Mouse (Mus musculus) embryonic fibroblast, embryonic 13.5 days (primary cell): ENCODE measurements around the gene Cacng5. TPM values are rescaled to one million over a fixed set of nuclear protein-coding genes. Genes with fewer than 3 reads are reported as not detected.

Experiments used
- H3K27ac ChIP-seq: 2 replicates; pipeline ENCODE4 v1.5.1; 2012; ENCODE audit warnings: low read length, control low read depth, inconsistent platforms; ENCODE audit not compliant: insufficient read depth
- H3K4me1 ChIP-seq: 2 replicates; pipeline ENCODE4 v1.6.1; 2011; ENCODE audit warnings: low read length; ENCODE audit not compliant: control insufficient read depth, insufficient read depth
- H3K4me3 ChIP-seq: 2 replicates; pipeline ENCODE4 v1.5.1; 2011; ENCODE audit warnings: mild to moderate bottlenecking, control low read depth, low read length; ENCODE audit not compliant: insufficient read depth
- CTCF ChIP-seq: IDR thresholded peaks from 2 replicates; pipeline ENCODE4 v1.5.1; 2011; ENCODE audit warnings: mild to moderate bottlenecking, control low read depth, low read length, moderate library complexity, borderline replicate concordance; ENCODE audit not compliant: insufficient read depth
- POLR2A ChIP-seq: IDR thresholded peaks from 2 replicates; pipeline ENCODE4 v1.6.1; 2011; ENCODE audit warnings: low read depth, mild to moderate bottlenecking, control low read depth, low read length, moderate library complexity
- polyA plus RNA-seq: library from polyadenylated mRNA; stranded (reverse); fragments of >200 nt; gene quantifications from 2 replicates; pipeline ENCODE4 v1.2.4, GENCODE M21; 2011; ENCODE audit warnings: low read depth; ENCODE audit not compliant: missing spikeins, insufficient read length

Cacng5 gene
- polyA plus RNA-seq, 1 experiment: not detected

- no peak for TF ChIP-seq POLR2A
- TF ChIP-seq CTCF: no peak
- H3K4me1 ChIP-seq: no peaks in the 10 kb centered on the region
- no peak overlapping the region for H3K27ac ChIP-seq
- no peak overlapping the region for H3K4me3 ChIP-seq
These were observed 16.9 kb upstream of the Cacng5 start for GRCm38 (mm10) chr11:107931721-107932120.

DNA sequence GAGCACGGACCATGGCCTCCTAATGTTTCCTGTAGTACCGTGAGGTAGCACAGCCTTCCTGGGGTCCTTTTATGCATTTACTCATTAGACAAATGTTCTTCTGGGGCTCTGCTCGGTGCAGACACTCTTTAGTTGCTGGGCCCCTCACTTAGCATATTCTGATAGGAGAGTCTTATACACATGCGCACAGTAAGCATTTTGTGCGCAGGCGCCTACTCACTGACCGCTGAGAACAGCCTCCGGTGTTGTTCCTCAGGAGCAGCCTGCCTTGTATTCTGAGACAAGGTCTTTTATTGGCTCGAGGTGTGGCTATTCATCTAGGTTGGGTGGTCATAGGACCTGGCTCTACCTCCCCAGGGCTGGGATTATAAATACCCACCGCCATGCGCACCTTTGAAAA is 16.4 kb upstream of the Cacng5 start:
- H3K4me1 ChIP-seq: no peaks in the 10 kb centered on the region
- no peak overlapping the region for H3K4me3 ChIP-seq
- no peak for TF ChIP-seq POLR2A
- no peak for TF ChIP-seq CTCF
- H3K27ac ChIP-seq: no peak overlapping the region

DNA sequence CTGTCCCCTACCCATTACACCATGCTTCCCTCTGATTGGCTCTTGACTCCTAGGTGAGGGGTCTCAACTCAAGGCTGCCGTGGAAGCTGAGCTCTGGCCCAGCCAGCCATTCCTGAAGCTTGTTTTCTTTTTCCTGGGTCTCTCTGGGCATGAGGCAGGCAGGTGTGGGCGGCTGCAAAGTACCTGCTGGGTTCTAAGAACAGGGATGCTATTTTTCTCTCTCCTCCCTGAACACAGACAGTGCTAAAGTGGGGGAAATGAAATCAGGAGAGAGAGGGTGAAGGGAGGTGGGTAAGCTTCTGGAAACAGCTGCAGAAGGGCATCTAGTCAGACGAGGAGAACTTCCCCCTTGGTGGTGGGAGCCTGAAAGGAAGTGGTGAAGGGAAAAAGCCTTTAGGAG is 14.9 kb upstream of the Cacng5 start:
- no peak for TF ChIP-seq POLR2A
- TF ChIP-seq CTCF: no peak
- Histone ChIP-seq H3K4me1 (no peaks in the 10 kb centered on the region), H3K27ac (no peak overlapping the region), H3K4me3 (no peak overlapping the region)

GRCm38 (mm10) chr11:107919852-107920508 is 5.1 kb upstream of the Cacng5 start:
- TF ChIP-seq POLR2A: no peak
- no peak for TF ChIP-seq CTCF
- no peaks in the 10 kb centered on the region for H3K4me1 ChIP-seq
- no peak overlapping the region for H3K27ac ChIP-seq
- H3K4me3 ChIP-seq: no peak overlapping the region

GRCm38 (mm10) chr11:107917721-107918235 is 2.9 kb upstream of the Cacng5 start:
- Histone ChIP-seq H3K4me3 (no peak overlapping the region), H3K4me1 (no peaks in the 10 kb centered on the region), H3K27ac (no peak overlapping the region)
- TF ChIP-seq POLR2A (no peak), CTCF (no peak)

DNA sequence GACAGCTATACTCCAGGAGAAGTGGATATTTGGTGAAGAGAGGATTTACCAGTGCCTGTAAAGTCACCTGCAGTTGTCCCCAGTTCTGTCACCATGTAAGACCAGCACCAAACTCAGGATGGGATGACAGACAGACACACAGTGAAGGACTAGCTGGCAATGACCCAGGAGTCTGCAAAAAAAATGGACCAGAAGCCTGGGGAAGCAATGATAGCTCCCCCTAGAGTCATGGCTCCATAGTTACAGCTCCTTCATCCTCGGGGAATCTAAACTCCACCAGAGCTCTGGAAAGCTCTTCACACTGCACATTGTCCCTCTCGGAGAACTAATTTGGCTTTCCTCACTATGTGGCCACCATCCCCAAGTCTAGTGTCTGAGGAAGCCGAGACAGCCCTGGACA is 1.5 kb downstream of the Cacng5 start:
- TF ChIP-seq POLR2A: no peak
- TF ChIP-seq CTCF: no peak
- no peaks in the 10 kb centered on the region for H3K4me1 ChIP-seq
- H3K4me3 ChIP-seq: no peak overlapping the region
- H3K27ac ChIP-seq: no peak overlapping the region

GRCm38 (mm10) chr11:107905364-107905763 is 9.5 kb downstream of the Cacng5 start:
- Histone ChIP-seq H3K27ac (no peak overlapping the region), H3K4me3 (no peak overlapping the region), H3K4me1 (no peaks in the 10 kb centered on the region)
- TF ChIP-seq CTCF (no peak), POLR2A (no peak)

DNA sequence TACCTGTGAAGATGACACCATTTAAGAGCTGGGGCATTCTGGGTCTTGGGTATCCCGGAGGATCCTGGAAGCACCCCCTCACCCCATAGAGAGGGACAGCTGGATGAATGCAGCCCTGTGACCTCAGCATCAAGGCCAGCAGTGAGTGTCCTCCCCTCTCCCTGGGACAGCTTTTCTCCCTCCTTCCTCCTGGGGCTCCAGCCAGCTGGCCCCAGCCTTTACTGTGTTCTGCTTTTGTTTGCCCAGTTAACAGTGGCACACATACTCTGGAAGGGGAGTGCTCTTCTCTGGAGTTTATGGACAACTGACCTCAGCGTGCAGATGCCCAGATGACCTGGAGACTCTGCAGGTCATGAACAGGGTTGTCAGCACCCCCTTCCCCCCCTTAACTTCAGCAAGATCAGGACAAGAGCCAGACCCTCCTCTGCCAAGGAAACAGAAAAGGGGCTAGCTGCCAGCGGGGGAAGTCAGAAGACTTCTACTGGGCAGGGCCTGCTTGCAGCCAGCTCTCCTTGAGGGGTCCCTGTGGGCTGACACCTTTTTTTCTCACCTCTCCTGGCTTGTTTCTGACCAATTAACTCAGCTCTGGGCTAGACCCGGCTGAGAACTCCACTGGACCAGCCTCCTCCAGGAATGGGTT is 10.8 kb downstream of the Cacng5 start:
- H3K4me1 ChIP-seq: no peaks in the 10 kb centered on the region
- no peak overlapping the region for H3K27ac ChIP-seq
- no peak for TF ChIP-seq POLR2A
- no peak for TF ChIP-seq CTCF
- no peak overlapping the region for H3K4me3 ChIP-seq

DNA sequence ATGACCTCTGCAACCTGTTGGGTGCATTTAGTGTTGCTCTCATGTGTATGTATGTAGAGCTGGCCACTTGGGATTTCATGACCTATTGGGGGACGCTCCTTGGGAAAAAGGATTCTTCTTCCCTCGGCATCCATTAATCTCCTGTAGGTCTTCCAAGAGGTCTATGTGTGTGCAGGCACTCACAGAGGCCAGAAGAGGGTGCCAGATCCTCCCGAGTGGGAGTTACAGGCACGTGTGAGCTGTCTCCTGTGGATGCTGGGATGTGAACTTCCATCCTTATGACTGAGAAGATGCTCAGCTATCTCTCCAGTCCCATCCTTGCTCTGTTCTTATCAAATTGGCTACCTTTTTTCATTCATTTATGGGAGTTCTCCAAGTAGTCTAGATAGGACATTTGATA is 14.4 kb downstream of the Cacng5 start:
- Histone ChIP-seq H3K4me3 (no peak overlapping the region), H3K27ac (no peak overlapping the region), H3K4me1 (no peaks in the 10 kb centered on the region)
- TF ChIP-seq POLR2A: no peak
- TF ChIP-seq CTCF: no peak

DNA sequence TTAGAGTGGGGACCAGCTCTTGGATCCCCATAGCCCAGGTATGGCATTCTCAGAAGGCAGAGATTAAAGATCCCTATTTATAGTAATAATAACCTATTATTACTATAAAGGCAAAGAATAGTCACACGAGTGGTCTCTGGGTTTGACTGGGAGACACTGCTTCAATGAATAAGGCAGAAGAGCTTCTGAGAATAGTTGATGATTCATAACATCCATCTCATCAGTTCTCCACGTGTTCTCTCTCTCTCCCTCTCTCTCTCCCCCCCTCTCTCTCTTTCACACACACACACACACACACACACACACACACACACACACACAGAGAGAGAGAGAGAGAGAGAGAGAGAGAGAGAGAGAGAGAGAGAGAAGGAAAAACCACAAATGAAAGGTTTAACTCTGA is 16.2 kb downstream of the Cacng5 start:
- H3K4me3 ChIP-seq: no peak overlapping the region
- TF ChIP-seq CTCF: no peak
- TF ChIP-seq POLR2A: no peak
- no peak overlapping the region for H3K27ac ChIP-seq
- no peaks in the 10 kb centered on the region for H3K4me1 ChIP-seq

GRCm38 (mm10) chr11:107895635-107896034 is 19.2 kb downstream of the Cacng5 start:
- no peak overlapping the region for H3K27ac ChIP-seq
- no peak overlapping the region for H3K4me3 ChIP-seq
- TF ChIP-seq POLR2A (no peak), CTCF (no peak)
- H3K4me1 ChIP-seq: no peaks in the 10 kb centered on the region
